Mouse (Mus musculus) lung, postnatal 36 days (tissue): ENCODE measurements around the gene Dpp4.
A peak's percentile ranks its signal among the peaks of the same experiment; 100 is the strongest.

ENCODE experiments used
- DNase-seq: peaks from one replicate; pipeline ENCODE4 v3.0.0; 2022; ENCODE audit warnings: mixed read lengths

The Dpp4 gene

GRCm38 (mm10) chr2:62356606-62357005 lies 55.4 kb downstream of the Dpp4 start:
- DNase-seq, result no peak

- DNase-seq, result no peak
Measured at GRCm38 (mm10) chr2:62355766-62356165, 56.3 kb downstream of the Dpp4 start.

- no peak for DNase-seq
Measured at GRCm38 (mm10) chr2:62352035-62352434, 60.0 kb downstream of the Dpp4 start.

GRCm38 (mm10) chr2:62347762-62348161 lies 64.3 kb downstream of the Dpp4 start:
- DNase-seq, result no peak

GRCm38 (mm10) chr2:62346771-62347170 lies 65.3 kb downstream of the Dpp4 start:
- DNase-seq, result peak; percentile 11

- no peak for DNase-seq
Measured at GRCm38 (mm10) chr2:62344367-62344766, 67.7 kb downstream of the Dpp4 start.

- no peak for DNase-seq
Measured at GRCm38 (mm10) chr2:62341734-62342128, 70.3 kb downstream of the Dpp4 start.

- DNase-seq, result no peak
Measured at GRCm38 (mm10) chr2:62341061-62341733, 70.8 kb downstream of the Dpp4 start.

- DNase-seq, result no peak
Measured at GRCm38 (mm10) chr2:62339222-62339944, 72.6 kb downstream of the Dpp4 start.

- no peak for DNase-seq
Measured at GRCm38 (mm10) chr2:62337086-62337485, 74.9 kb downstream of the Dpp4 start.

GRCm38 (mm10) chr2:62334397-62335243 lies 77.4 kb downstream of the Dpp4 start:
- DNase-seq, result no peak

- DNase-seq, result no peak
Measured at GRCm38 (mm10) chr2:62332465-62332864, 79.6 kb downstream of the Dpp4 start.

GRCm38 (mm10) chr2:62331913-62332312 lies 80.1 kb downstream of the Dpp4 start:
- DNase-seq, result no peak

- DNase-seq, result no peak
Measured at GRCm38 (mm10) chr2:62325388-62325787, 86.6 kb downstream of the Dpp4 start.

GRCm38 (mm10) chr2:62323078-62323637 lies 88.9 kb downstream of the Dpp4 start:
- DNase-seq, result no peak

- DNase-seq, result no peak
Measured at GRCm38 (mm10) chr2:62319489-62319888, 92.5 kb downstream of the Dpp4 start.

- no peak for DNase-seq
Measured at GRCm38 (mm10) chr2:62316930-62317329, 95.1 kb downstream of the Dpp4 start.

- DNase-seq, result no peak
Measured at GRCm38 (mm10) chr2:62307477-62307876, 104.6 kb downstream of the Dpp4 start.

GRCm38 (mm10) chr2:62306978-62307377 lies 105.1 kb downstream of the Dpp4 start:
- no peak for DNase-seq

- no peak for DNase-seq
Measured at GRCm38 (mm10) chr2:62301716-62302115, 110.3 kb downstream of the Dpp4 start.

- no peak for DNase-seq
Measured at GRCm38 (mm10) chr2:62293846-62294245, 118.2 kb downstream of the Dpp4 start.

- DNase-seq, result no peak
Measured at GRCm38 (mm10) chr2:62287532-62287931, 124.5 kb downstream of the Dpp4 start.

GRCm38 (mm10) chr2:62285847-62286246 lies 126.2 kb downstream of the Dpp4 start:
- DNase-seq, result no peak
